Mouse (Mus musculus): ENCODE measurements around the gene Frs2. TPM values are rescaled to one million over a fixed set of nuclear protein-coding genes. Genes with fewer than 3 reads are reported as not detected.

Gene Frs2
- polyA plus RNA-seq, 1 experiment from 2014 or later, result 18.5 TPM

DNA sequence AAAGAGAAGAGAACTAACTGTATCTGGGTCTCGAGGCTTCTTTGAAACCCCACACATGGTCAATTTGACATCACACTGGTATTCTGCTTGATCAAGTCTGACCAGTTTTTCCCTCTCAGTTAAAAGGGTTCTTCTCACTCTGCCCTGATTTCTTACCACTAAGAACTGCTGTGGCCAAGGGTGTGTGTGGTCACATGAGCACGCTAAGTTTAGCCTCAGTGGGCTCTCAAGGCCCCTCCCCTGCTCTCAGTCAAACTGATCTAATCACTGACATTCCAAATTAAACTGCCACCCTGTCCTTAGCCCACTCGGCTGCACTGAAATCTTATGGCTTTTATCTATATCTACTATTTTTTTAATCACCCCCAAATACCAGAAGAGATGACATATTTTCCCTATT, 32.8 kb upstream of the Frs2 start:
- Histone ChIP-seq H3K36me3 (ENCODE audit: control insufficient read depth, insufficient read depth) (no peaks in the 10 kb centered on the region), H3K9ac (ENCODE audit: low read depth, low read length) (no peak overlapping the region), H3K4me2 (replicated peaks; ENCODE audit: low read depth) (no peak overlapping the region), H3K4me1 (replicated peaks; ENCODE audit: control insufficient read depth, insufficient read depth, low read length) (0 out of 2 replicates have a peak, but pooled peaks cover 5% of the 10 kb centered on the region), H3K9me3 (ENCODE audit: control insufficient read depth) (no peaks in the 10 kb centered on the region), H3K27me3 (replicated peaks; ENCODE audit: control insufficient read depth, insufficient read depth, low read length) (no peaks in the 10 kb centered on the region), H3K27ac (ENCODE audit: low read depth, low read length) (no peak overlapping the region), H3K4me3 (ENCODE audit: low read depth, low read length) (no peak overlapping the region)
- no peak for ATAC-seq
- no peak for TF ChIP-seq CTCF (IDR thresholded peaks at IDR 0.05; ENCODE audit: low read depth)
- 27% methylated on average over 3 of the region's 3 CpGs for WGBS

DNA sequence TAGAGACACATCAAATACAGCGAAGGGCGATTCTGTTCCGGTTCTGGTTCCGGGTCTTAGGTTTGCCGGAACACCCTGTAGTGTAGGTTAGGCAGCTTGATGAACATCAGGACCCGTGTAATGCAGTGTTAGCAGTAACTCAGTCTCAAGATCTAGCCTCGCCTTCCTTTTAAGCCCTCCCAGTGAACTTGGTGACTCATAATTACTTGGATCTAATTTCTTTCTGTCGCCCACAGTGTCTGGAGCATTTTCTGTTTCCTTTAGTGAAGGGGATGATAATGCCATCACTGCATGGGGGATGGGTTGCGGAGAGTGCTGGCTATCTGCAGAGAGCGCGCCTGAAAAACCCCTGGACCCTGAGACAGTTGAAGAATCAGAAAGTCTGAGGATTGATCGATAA, 26.3 kb upstream of the Frs2 start:
- 0 out of 2 replicates have a peak, but pooled peaks cover 3% of the 10 kb centered on the region for H3K4me1 ChIP-seq (replicated peaks; ENCODE audit: control insufficient read depth, insufficient read depth, low read length)
- no peak overlapping the region for H3K9ac ChIP-seq (ENCODE audit: low read depth, low read length)
- no peak overlapping the region for H3K4me3 ChIP-seq (ENCODE audit: low read depth, low read length)
- 59% methylated on average over 12 of the region's 12 CpGs for WGBS
- H3K4me2 ChIP-seq (replicated peaks; ENCODE audit: low read depth), result peak overlapping the region; percentile 49
- TF ChIP-seq CTCF (IDR thresholded peaks at IDR 0.05; ENCODE audit: low read depth), result no peak
- no peaks in the 10 kb centered on the region for H3K9me3 ChIP-seq (ENCODE audit: control insufficient read depth)
- H3K27me3 ChIP-seq (replicated peaks; ENCODE audit: control insufficient read depth, insufficient read depth, low read length), result no peaks in the 10 kb centered on the region
- no peaks in the 10 kb centered on the region for H3K36me3 ChIP-seq (ENCODE audit: control insufficient read depth, insufficient read depth)
- no peak; the same call in 1 of the 2 replicates for ATAC-seq
- H3K27ac ChIP-seq (ENCODE audit: low read depth, low read length), result no peak overlapping the region

DNA sequence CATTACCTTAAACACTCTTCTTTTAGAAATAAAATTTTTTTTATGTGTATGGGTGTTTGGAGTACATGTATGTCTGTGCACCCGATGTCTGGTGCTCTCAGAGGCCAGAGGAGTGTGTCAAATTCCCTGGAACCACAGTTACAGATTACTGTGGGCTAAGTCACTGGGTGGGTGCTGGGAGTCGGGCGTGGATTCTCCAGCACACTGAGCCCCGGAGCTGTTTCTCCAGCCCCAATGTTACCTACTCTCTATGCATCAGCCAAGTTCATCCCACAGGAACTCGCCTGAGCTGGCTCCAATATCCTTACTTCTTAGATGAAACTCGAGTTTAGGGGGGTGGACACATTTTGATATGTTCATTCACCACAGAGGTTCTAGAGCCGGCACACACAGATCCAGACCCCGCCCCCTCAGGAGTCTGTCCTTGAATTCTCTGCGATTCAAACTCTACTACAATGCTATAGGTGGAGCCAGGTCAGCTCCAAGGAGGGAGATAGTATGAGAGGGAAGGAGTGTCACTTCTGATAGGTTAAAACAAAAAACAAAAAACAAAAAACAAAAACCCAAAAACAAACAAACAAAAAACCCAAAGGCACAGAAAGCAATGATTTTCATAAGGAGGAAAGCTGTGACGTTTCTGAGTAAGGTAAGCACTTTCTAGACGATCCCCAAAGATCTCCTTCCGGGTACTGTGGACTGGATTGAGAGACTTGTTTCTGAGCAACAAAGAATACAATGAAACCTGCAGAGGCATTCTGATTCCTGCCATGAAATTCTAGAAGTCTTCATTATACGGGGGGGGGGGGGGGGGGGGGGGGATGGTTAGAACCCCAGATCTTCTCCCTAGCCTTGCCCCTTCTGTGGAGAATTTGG, 25.5 kb upstream of the Frs2 start:
- Histone ChIP-seq H3K9me3 (ENCODE audit: control insufficient read depth) (no peaks in the 10 kb centered on the region), H3K27ac (ENCODE audit: low read depth, low read length) (no peak overlapping the region), H3K4me1 (replicated peaks; ENCODE audit: control insufficient read depth, insufficient read depth, low read length) (0 out of 2 replicates have a peak, but pooled peaks cover 3% of the 10 kb centered on the region), H3K9ac (ENCODE audit: low read depth, low read length) (no peak overlapping the region), H3K36me3 (ENCODE audit: control insufficient read depth, insufficient read depth) (no peaks in the 10 kb centered on the region), H3K4me2 (replicated peaks; ENCODE audit: low read depth) (peak overlapping the region; percentile 49), H3K27me3 (replicated peaks; ENCODE audit: control insufficient read depth, insufficient read depth, low read length) (no peaks in the 10 kb centered on the region), H3K4me3 (ENCODE audit: low read depth, low read length) (no peak overlapping the region)
- ATAC-seq, result 0 out of 2 replicates have a peak, but pooled peaks have one; percentile 36
- no peak for TF ChIP-seq CTCF (IDR thresholded peaks at IDR 0.05; ENCODE audit: low read depth)
- 39% methylated on average over 13 of the region's 13 CpGs for WGBS

DNA sequence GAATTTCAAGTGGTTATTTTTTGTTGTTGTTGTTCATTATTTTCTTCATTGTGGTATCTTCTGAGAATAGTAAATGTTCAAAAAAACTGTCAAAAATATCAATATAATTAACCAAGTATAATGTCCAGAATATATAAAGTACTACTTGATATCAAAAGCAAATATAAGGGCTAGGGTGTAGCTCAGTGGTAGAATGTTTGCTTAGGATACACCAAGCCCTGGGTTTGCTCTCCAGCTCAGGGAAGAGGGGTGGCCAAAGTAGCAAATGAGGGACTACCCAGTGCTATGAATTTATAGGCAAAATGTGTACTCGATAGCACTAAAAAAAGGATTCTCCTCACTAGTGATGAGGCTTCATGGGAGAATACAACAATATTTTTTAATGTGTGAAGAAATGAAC, 24.8 kb upstream of the Frs2 start:
- H3K9me3 ChIP-seq (ENCODE audit: control insufficient read depth), result no peaks in the 10 kb centered on the region
- no peak overlapping the region for H3K4me3 ChIP-seq (ENCODE audit: low read depth, low read length)
- WGBS, result 87% methylated on average over 1 of the region's 1 CpGs
- no peak overlapping the region for H3K27ac ChIP-seq (ENCODE audit: low read depth, low read length)
- ATAC-seq, result no peak
- H3K4me2 ChIP-seq (replicated peaks; ENCODE audit: low read depth), result no peak overlapping the region
- H3K9ac ChIP-seq (ENCODE audit: low read depth, low read length), result no peak overlapping the region
- H3K36me3 ChIP-seq (ENCODE audit: control insufficient read depth, insufficient read depth), result no peaks in the 10 kb centered on the region
- no peaks in the 10 kb centered on the region for H3K27me3 ChIP-seq (replicated peaks; ENCODE audit: control insufficient read depth, insufficient read depth, low read length)
- TF ChIP-seq CTCF (IDR thresholded peaks at IDR 0.05; ENCODE audit: low read depth), result no peak
- H3K4me1 ChIP-seq (replicated peaks; ENCODE audit: control insufficient read depth, insufficient read depth, low read length), result 0 out of 2 replicates have a peak, but pooled peaks cover 3% of the 10 kb centered on the region

DNA sequence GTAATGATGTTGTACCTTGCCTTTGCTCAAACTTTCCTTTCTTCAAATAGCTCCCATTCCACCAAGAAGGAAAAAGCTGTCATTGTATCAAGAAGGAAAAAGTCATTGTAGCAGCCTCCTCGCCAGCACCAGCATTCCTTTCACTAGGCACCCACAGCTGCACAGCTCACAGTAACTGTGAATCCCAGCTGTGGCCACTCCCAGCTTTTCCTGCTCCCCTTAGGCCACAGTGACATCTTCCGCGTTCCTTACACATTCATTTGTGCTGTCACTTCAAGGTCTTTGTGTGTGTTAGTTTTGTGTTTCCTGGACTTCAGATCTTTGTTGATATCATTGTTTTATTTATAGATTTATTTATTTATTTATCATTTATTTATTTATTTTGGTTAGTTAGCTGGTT, 23.7 kb upstream of the Frs2 start:
- Histone ChIP-seq H3K4me1 (replicated peaks; ENCODE audit: control insufficient read depth, insufficient read depth, low read length) (0 out of 2 replicates have a peak, but pooled peaks cover 3% of the 10 kb centered on the region), H3K36me3 (ENCODE audit: control insufficient read depth, insufficient read depth) (no peaks in the 10 kb centered on the region), H3K9ac (ENCODE audit: low read depth, low read length) (no peak overlapping the region), H3K27me3 (replicated peaks; ENCODE audit: control insufficient read depth, insufficient read depth, low read length) (no peaks in the 10 kb centered on the region), H3K27ac (ENCODE audit: low read depth, low read length) (no peak overlapping the region), H3K4me3 (ENCODE audit: low read depth, low read length) (no peak overlapping the region), H3K9me3 (ENCODE audit: control insufficient read depth) (no peaks in the 10 kb centered on the region), H3K4me2 (replicated peaks; ENCODE audit: low read depth) (no peak overlapping the region)
- 23% methylated on average over 3 of the region's 3 CpGs for WGBS
- no peak for ATAC-seq
- TF ChIP-seq CTCF (IDR thresholded peaks at IDR 0.05; ENCODE audit: low read depth), result no peak

DNA sequence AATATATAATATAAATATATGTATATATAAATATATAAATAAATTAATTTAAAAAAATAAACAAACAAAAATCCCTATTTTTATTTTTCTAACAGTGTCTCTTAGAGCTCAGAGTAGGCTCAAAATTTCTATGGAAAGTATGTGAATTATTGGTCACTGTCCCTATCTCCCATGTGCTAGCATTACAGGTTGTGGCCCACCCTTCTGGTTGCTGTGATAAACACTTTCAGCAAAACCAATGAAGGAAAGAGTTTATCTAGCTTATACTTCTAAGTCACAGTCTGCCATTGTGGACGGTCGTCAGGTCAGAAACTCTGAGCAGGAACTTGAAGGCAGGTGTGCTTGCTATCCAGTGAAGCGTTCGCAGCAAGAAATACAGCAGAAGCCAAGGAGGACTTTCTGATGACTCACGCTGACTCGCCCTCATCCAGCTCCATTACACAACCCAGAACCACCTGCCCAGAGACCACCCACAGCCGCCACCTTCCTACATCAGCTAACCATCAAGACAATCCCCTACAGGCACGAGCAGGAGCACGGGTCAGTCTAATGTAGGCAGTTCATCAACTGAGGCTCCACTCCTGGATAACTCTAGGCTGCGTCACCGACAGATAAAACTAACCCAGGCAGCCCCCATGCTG, 18.6 kb upstream of the Frs2 start:
- no peak overlapping the region for H3K27ac ChIP-seq (ENCODE audit: low read depth, low read length)
- TF ChIP-seq CTCF (IDR thresholded peaks at IDR 0.05; ENCODE audit: low read depth), result no peak
- WGBS, result 73% methylated on average over 11 of the region's 11 CpGs
- no peak overlapping the region for H3K9ac ChIP-seq (ENCODE audit: low read depth, low read length)
- H3K4me1 ChIP-seq (replicated peaks; ENCODE audit: control insufficient read depth, insufficient read depth, low read length), result no peaks in the 10 kb centered on the region
- no peaks in the 10 kb centered on the region for H3K36me3 ChIP-seq (ENCODE audit: control insufficient read depth, insufficient read depth)
- no peaks in the 10 kb centered on the region for H3K27me3 ChIP-seq (replicated peaks; ENCODE audit: control insufficient read depth, insufficient read depth, low read length)
- H3K9me3 ChIP-seq (ENCODE audit: control insufficient read depth), result no peaks in the 10 kb centered on the region
- no peak overlapping the region for H3K4me2 ChIP-seq (replicated peaks; ENCODE audit: low read depth)
- H3K4me3 ChIP-seq (ENCODE audit: low read depth, low read length), result no peak overlapping the region
- ATAC-seq, result no peak
